Mouse (Mus musculus): ENCODE results near the gene Nup85.

DNA sequence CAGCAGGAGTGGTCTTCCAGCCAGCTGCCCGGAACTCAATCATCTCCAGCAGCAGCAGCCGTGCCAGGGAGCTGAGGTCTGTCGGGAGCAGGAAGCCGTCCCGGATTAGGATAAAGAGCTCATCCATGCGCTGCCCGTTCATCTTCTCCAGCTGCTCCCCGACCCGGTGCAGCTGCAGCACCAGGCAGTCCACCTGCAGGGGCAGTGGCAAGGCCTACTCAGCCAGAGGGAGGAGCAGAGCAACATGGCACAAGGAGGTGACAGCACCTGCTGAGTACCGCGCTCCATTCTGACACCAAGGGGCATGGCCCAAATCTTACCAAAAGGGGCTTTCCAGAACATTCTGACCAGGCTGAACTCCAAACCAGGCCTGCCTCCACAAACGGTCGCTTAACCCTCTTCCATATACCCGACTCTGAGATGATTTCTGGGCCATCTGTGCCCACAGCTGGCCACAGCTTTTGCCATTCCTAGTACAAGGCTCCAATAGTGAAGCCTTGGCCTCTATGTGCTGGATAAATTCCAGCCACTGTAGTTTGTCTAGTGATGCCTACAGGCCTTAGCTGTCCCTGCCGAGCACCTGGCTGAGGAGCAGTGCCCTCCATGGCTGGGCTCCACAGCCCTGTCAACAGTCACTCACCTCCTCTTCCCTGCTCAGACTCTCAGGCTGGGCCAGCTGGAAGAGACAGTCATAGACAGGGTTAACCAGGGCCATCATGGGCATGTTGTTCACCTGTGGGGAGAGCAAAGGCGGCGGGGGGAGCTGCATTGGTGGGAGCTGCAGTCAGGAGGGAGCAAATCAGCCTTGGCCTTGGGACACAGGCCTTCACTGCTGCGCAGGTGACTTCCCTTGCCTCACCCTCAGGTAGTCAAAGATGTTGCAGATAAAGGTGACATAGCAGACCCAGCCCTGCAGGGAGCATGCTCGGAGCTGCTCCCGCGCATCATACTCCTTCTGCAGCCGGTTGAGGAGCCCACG lies 44.5 kb downstream of the Nup85 start:
- no peak for TF ChIP-seq CTCF (IDR thresholded peaks at IDR 0.05; ENCODE audit: low read depth, low read length)
- TF ChIP-seq POLR2A (IDR thresholded peaks at IDR 0.05; ENCODE audit: borderline replicate concordance, low read depth, low read length) = no peak
